Mouse (Mus musculus) testis, postnatal 10 days (tissue): ENCODE results near the gene Cntnap2.
"Not testable (repeated sequence)": the region's sequence is repeated elsewhere in the genome, so short reads cannot be mapped to it uniquely, and the experiment has no call there.

Source experiments
- DNase-seq: peaks from one replicate; pipeline ENCODE4 v3.0.0; 2021; ENCODE audit warnings: low spot score

Cntnap2 gene

DNA sequence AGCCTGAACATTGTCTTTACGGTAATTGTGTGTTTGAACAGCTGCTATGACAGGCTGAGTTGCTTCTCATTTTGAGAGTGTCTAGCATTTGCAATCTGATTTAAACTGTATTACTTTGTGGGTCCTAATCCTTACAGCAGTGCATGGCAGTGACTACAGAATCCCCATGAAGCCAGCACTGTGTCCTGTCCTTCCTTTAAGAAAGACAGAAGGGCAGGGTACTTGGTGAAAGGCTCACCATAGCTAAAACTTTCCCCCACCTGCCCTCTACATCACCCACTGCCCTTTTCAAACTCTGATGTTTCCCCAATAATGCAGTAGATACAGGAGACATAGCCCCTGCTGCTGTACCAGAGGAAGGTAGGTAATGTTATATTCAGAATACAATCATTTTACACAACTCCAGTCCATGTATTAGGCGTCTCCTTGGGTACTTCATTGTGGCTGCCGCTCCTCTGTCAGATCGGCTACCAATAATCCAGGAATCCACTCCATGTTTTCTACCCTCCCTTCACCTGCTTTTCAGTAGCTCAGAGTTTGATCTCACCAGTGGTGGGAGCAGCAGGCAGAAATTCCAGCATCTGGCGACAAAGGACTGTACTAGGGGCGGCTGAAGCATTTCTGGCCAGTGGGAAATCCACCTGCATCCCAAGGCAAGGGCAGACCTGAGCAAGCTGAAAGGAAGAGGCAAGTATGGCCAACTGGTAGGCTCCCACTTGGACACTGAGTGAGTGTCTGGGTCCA, 2184.9 kb downstream of the Cntnap2 start:
- no peak for DNase-seq

DNA sequence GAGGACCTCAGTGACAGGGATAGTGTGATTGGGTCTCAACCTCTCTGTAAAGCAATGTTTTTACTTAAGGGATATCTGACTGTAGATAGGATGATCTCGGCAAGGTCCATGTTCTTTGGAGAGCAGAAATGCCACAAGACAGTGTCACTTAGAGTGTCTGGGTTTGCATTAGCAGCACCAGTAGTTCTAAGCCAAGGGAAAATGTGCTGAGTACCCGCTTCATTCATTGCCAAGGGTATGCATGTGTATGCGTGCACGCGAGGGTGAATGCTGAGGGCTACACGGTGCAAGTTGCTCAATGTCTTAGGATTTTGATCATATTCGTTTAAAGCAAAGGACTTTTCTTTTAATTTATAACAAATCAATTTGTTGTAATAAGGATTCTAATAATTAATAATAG, 2185.5 kb downstream of the Cntnap2 start:
- no peak for DNase-seq

- no peak for DNase-seq
These were observed 2196.1 kb downstream of the Cntnap2 start for GRCm38 (mm10) chr6:47255270-47255669.

DNA sequence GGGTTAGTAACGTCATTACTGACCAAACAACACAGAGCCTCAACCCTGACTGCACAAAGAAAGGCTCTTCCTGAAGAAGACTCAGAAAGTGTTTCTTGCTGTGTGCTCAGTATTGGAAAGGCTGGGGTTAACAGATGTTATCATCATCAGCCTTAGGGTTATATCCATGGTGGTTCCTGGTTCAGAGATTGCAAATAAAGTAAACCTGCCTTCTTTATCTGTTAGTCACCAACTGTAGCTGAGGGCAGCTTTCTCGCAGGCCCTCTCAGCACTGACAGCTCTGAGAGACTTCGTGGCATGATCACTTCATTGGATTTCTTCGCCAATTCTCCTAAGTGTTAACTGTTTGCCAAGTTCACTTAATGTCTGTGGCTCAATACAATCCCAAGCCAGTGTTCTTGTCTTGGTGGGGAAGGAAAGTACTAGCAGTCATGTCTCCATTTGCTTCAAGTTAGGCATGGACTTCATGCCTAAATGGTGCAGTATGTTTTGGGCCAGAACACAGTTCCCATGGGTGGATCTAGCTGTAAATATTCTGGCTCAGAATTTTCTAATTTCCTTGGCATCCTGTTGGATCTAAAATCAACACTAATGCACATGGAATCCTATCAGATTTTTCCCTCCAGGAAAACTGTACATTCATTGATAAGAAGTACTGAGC, 2197.2 kb downstream of the Cntnap2 start:
- DNase-seq: no peak

DNA sequence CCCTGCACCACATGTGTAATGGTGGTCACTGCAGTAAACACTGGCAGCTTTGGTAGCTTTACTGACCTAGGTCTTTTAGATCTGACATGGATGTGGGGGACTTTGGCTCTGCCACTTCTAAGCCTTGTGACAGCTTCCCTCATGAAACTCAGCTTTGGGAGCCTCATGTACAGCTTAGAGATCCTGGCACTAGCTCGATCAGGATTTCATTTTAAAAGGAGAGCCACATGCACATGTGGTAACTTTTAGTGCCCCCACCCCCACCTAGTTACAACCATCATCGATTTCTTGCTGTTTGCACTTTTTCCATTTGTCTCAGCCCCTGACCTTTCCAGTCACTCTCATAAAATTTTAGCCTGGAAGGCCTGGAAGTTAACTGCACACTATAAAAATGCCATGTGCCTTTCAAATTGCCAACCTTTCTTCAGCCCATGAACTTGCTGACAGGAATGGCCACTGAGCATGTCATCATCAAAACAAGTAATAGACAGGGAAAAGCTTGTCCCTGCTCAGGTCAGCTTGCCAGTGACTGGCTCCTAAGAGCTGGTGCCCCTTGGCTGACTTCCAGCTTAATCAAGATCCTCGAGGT, 2197.9 kb downstream of the Cntnap2 start:
- no peak for DNase-seq

DNA sequence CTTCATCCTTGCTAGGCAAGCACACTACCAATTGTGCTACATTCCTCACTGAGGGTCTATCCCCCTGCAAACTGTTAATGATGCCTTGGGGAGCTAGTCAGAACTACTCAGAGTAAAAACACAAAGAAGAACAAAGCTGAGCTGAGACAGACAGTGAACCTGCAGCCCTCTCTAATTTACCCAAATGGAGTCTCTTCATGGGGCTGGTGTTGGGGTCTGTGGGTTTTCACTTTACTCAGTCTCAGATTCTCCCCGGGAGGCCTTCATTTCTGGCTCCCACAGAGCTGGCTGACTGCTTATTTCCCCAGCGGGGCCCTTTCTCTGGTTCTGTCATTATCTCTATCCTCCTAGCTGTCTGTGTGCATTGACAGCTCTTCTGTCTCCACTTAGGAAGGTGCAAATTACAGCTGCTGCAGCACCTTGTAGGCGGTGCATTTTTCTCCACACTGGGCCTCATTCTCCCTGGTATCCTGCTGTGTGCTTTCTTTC, 2200.5 kb downstream of the Cntnap2 start:
- no peak for DNase-seq

- DNase-seq: no peak
These were observed 2208.1 kb downstream of the Cntnap2 start for GRCm38 (mm10) chr6:47267236-47267635.

DNA sequence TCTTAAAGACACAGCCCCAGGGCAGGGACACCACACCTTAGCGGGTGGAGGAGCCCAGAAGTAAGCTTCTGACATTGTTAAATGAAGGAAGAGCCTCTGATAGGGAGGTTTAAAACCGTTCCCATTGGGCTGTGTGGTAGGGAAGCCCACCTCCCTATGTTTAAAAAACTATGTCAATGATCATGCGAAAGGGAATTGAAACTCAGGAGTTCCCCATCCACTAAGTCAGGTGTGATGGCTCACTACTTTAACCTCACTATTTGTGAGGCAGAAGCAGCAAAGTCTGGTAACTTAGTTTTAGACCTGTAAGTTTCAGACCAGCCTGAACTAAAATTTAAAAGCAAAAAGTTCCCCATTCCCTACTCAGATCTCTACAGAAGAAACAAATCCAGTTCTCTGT, 2210.3 kb downstream of the Cntnap2 start:
- DNase-seq: no peak

DNA sequence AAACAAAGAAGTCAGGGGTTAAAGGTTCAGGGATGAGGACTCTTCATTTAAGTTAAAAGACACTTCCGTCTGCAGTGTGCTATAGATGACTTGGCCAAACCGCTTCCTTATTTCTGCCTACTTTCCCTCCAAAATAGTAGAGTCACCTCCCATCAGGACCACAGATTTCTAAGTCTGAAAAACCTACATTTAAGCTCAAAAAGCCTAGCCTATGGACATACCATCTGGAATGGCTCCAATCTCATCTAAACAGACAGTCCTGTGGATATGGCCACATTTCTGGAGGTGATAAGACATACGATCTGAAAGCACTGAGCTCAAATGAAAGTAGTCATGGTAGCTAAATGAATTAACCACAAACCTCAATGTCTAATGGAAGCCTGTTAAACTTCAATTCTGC, 2212.4 kb downstream of the Cntnap2 start:
- DNase-seq: no peak

DNA sequence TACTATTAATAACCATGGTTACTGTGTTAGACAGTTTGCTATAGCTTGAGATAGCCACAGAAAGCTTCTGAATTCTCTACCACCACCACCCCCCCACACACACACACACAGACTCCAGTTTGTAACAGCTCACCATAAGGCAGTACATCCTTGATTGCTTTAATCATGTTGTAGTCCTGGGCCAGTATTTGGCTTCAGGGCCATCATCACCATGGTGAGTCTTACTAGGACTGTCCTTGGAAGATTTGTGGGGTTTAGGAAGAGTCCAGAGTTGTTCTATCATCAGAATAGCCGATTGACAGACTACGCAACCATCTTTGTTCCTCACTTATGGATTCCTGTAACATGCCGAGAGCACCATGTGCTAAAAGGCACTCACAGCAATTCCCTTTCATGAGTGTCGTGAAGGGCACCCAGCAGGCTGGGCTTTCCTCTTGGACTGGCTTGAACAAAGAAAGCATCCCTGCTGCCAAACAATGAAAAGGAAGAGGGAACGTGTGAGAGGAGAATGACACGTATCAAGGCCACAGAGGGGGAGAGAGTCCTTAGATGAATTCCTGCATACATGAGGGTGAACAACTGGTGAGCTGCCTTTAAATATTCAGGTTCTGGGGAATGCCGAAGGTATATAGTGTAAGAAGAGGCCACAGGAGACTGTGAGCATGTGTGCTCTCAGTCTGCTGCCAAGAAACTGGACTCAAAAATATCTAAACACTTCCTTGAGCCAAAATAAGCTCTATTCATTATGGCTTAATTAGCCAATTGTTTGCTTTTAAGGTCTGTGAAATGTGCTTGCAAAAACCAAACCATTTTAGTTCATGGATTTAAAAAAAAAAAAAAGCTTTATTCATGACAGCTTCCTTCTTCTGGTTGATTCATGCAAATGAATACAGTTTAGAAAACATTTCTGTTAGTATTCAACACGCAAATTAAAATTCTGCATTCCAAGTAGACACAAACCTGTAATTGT, 2213.7 kb downstream of the Cntnap2 start:
- DNase-seq: no peak

DNA sequence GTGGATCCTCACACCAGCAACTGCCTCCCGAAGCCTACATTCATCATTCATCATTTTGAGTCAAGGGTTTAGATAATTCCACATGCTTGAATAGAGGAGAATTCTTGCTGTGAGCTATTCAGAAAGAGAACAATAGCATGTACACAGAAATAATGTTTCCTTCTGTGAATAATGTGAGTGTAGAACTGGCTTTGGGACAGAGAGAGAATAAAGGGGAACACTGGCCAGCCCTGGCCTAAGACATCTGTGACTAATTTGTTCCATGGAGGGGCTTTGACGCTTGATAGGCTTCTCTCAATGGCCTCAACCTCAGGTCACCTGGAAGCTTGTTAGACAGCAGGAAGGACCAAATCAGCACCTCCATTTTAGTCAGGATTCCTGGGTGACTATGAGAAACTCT, 2215.9 kb downstream of the Cntnap2 start:
- DNase-seq: no peak

DNA sequence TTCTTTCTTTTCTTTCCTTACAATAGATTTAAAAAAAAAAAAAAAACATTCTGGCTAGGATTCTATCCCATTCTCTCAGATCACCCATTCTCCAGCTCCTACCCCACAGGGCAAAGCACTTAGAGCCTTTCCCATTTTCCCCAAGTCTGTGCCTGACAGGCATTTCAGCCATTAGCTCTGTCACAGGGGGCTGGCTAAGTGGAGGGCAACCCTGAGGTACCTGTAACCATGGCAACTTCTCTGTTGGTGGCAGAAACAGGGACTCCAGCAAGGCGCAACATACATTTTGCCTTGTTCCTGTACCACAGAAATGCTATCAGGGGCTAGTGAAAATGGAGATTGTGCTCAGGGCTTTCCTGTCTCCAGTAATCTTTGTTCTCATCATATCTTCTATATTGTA, 2220.0 kb downstream of the Cntnap2 start:
- no peak for DNase-seq

DNA sequence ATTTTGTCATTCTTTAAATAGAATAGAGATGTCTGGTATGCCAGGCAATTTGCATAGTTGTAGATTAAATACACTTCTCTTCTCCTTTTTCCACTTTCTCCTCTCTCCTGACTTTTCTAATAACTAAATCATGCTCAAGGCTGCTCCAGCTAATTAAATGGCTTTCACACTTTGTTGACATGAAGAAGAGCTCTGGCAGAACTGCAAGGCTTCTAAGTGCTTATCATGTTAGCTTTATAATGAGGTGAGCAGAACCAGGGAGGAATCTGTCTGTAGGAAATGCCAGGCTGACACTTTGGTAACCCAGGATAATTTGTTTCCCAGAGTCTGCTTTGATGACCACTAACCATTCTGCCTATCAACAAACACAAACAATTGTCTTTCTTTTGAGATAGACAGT, 2222.4 kb downstream of the Cntnap2 start:
- DNase-seq: no peak

- no peak for DNase-seq
These were observed 2225.6 kb downstream of the Cntnap2 start for GRCm38 (mm10) chr6:47284794-47285193.

DNA sequence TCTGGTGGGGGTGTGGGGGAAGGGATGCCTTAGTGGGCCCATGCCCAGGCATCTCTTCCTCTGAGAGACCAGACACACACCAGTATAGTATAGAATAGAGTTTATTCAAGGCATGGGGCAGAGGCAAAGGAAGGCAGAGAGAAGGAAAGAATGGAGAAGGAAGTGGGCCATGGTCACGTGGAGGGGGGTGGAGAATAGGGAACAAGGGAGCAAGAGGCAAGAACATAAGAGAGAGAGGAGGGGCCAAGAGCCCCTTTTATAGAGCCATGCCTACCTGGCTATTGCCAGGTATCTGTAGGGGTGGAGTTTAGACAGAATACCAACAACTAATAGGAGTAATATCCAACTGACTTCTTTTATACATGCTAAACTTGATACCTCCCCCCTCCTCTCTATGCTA, 2226.6 kb downstream of the Cntnap2 start:
- DNase-seq: no peak

DNA sequence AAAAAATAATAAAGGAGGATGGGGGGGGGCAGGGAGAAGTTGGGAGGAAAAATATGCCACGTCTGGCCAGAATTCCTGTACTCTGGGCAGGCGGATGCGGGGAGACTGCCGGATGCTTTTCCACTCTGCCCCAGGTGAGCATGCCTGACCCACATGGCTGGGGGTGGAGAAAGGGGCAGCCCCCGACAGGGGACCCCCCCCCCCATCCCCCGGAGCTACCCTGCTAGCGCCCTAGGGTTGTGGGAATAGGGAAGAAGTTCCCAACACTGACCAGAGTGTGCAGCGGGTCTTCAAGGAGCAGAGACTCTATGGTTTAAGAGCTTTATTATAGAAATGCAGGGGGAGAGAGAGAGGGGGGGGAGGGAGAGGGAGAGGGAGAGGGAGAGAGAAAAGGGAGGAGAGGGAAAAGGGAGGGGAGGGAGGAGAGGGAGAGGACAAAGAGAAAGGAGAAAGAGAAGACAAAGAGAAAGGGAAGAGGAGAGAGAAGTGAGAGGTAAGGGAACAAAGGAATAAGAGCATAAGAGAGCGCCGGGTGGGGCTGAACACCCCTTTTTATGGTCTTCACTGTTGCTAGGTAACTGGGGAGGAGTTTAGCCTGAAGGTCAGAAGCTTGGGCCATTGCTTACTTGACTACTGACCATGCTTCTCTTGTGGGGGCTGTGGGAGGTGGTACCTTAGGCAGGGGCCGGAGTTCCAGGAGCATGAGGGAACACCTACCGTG, 2227.2 kb downstream of the Cntnap2 start:
- DNase-seq: not testable (repeated sequence)

DNA sequence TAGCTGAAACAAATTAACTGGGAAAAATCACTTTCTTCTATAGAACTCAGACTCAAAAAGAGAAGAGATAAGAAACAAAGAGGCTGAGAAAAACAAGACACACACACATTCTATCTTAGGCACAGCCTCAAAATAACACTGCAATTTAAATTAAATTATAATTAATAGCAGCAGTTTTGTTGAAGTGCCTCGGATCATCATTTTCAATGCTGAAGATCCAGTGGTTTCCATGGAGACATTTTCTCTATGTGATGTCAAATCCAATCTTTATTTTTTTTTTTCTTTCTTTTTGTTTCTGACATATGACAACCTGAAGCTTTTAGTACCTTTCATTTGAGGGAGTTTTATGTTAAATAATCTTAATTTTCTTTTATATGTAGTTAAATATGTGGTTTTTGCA, 2228.6 kb downstream of the Cntnap2 start:
- DNase-seq: no peak

- DNase-seq: no peak
These were observed 2232.8 kb downstream of the Cntnap2 start for GRCm38 (mm10) chr6:47291973-47292372.

DNA sequence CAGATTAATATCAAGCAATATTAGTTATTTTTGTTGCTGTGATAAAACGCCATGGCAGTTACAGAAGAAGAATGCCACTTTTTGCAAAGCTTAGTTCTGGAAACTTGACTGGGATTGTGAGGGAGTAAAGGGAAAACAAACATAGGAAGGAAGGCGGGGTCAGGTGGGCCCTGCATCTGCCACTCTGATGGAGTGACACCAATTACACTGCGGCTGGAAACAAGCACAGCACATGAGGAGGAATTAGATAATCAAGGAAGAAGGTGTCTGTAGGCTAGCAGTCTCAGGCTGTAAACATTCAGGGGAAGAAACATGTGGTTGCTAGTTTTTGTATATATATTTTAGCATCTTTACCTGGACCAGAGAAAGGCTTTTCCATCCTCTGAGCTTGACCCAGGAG, 2233.3 kb downstream of the Cntnap2 start:
- DNase-seq: no peak

DNA sequence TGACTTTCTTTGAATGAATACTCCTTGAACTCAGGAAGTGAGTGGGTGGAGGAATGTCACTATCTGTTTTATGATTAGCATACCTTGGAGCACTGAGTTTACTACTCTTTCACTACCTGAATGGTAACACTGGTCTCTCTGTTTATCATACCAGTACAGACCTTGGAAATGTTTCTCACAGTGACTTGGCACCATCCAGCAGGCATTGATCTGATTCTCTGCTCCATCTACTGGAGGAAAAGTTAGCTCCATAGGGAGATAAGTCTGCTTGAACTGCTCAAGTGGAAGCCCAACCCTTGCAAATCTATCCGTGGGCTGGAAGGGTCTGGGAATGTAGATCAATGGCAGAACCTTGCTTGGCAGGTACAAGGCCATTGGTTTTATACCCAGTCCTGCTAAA, 2235.3 kb downstream of the Cntnap2 start:
- DNase-seq: no peak

DNA sequence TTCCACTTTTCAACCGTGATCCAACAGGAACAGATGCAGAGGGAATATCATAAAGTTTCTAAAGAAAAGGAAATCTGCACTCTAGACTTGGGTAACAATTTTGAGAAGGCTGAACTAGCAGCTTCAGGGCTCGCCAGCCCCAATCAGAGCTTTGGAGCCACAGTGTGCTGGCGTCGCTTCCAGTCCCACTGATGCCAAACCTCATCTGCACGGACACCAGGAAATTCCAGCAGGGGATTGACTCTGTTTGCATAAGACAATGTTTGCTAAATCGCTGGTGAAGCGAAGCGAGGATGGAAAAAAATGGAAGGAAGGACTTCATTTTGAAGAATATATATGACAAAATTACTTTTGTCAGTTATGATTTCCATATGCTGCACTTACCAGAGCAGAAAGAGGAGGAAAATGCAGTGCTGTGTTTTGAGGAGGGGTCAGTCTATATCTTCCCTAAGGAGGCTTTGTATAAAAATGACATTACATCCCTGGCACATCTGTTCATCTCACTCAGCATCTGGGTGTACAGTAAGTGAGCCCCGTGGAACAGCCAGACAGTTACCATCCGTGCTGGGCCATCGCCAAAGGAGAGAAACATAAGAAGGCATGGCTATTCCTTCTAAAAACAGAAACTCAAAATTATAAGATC, 2245.8 kb downstream of the Cntnap2 start:
- DNase-seq: no peak
